Mouse (Mus musculus): Measurements from ENCODE around the gene Elmo3.
"Not testable (repeated sequence)": the region's sequence is repeated elsewhere in the genome, so short reads cannot be mapped to it uniquely, and the experiment has no call there.

Elmo3 gene

GRCm38 (mm10) chr8:105276292-105277120 lies 28.9 kb upstream of the Elmo3 start:
- peak; percentile 52 for DNase-seq (ENCODE audit: low spot score)

GRCm38 (mm10) chr8:105278911-105279334 lies 26.5 kb upstream of the Elmo3 start:
- DNase-seq (ENCODE audit: low spot score): peak; percentile 84

GRCm38 (mm10) chr8:105280567-105280966 lies 24.8 kb upstream of the Elmo3 start:
- DNase-seq (ENCODE audit: low spot score): no peak

GRCm38 (mm10) chr8:105281821-105282220 lies 23.6 kb upstream of the Elmo3 start:
- DNase-seq (ENCODE audit: low spot score): no peak

- DNase-seq (ENCODE audit: low spot score): no peak
Observed at GRCm38 (mm10) chr8:105282239-105282638, 23.2 kb upstream of the Elmo3 start.

GRCm38 (mm10) chr8:105283074-105283473 lies 22.3 kb upstream of the Elmo3 start:
- peak; percentile 55 for DNase-seq (ENCODE audit: low spot score)

- DNase-seq (ENCODE audit: low spot score): no peak
Observed at GRCm38 (mm10) chr8:105285514-105285913, 19.9 kb upstream of the Elmo3 start.

- no peak for DNase-seq (ENCODE audit: low spot score)
Observed at GRCm38 (mm10) chr8:105286907-105287306, 18.5 kb upstream of the Elmo3 start.

- DNase-seq (ENCODE audit: low spot score): peak; percentile 2
Observed at GRCm38 (mm10) chr8:105288231-105288630, 17.2 kb upstream of the Elmo3 start.

GRCm38 (mm10) chr8:105288958-105289732 lies 16.3 kb upstream of the Elmo3 start:
- peak; percentile 93 for DNase-seq (ENCODE audit: low spot score)

- DNase-seq (ENCODE audit: low spot score): peak; percentile 61
Observed at GRCm38 (mm10) chr8:105289805-105290460, 15.5 kb upstream of the Elmo3 start, which contains the start of gene 4931428F04Rik. Gene 4931428F04Rik (minus strand): TSS chr8:105289864.

- DNase-seq (ENCODE audit: low spot score): peak; percentile 85
Observed at GRCm38 (mm10) chr8:105290554-105291314, 14.7 kb upstream of the Elmo3 start.

GRCm38 (mm10) chr8:105291364-105291763 lies 14.0 kb upstream of the Elmo3 start:
- DNase-seq (ENCODE audit: low spot score): peak; percentile 4

- not testable (repeated sequence) for DNase-seq (ENCODE audit: low spot score)
Observed at GRCm38 (mm10) chr8:105291802-105292201, 13.6 kb upstream of the Elmo3 start.

- DNase-seq (ENCODE audit: low spot score): peak; percentile 3
Observed at GRCm38 (mm10) chr8:105292471-105292870, 12.9 kb upstream of the Elmo3 start.

GRCm38 (mm10) chr8:105293405-105293804 lies 12.0 kb upstream of the Elmo3 start:
- no peak for DNase-seq (ENCODE audit: low spot score)

- no peak for DNase-seq (ENCODE audit: low spot score)
Observed at GRCm38 (mm10) chr8:105294776-105295175, 10.6 kb upstream of the Elmo3 start.

- DNase-seq (ENCODE audit: low spot score): no peak
Observed at GRCm38 (mm10) chr8:105295256-105295655, 10.1 kb upstream of the Elmo3 start.

- peak; percentile 51 for DNase-seq (ENCODE audit: low spot score)
Observed at GRCm38 (mm10) chr8:105295895-105296573, 9.4 kb upstream of the Elmo3 start, which contains the start of gene Exoc3l. Gene Exoc3l (minus strand): TSS chr8:105296101.

GRCm38 (mm10) chr8:105297511-105298192 lies 7.7 kb upstream of the Elmo3 start, which contains the start of gene E2f4:
Gene E2f4 (plus strand): TSS chr8:105297663.
- peak; percentile 89 for DNase-seq (ENCODE audit: low spot score)

Measured in ovary, postnatal 36 days (tissue).